Comparison of ENCODE assay signal across 8 mouse cellular contexts in the genomic region with DNA sequence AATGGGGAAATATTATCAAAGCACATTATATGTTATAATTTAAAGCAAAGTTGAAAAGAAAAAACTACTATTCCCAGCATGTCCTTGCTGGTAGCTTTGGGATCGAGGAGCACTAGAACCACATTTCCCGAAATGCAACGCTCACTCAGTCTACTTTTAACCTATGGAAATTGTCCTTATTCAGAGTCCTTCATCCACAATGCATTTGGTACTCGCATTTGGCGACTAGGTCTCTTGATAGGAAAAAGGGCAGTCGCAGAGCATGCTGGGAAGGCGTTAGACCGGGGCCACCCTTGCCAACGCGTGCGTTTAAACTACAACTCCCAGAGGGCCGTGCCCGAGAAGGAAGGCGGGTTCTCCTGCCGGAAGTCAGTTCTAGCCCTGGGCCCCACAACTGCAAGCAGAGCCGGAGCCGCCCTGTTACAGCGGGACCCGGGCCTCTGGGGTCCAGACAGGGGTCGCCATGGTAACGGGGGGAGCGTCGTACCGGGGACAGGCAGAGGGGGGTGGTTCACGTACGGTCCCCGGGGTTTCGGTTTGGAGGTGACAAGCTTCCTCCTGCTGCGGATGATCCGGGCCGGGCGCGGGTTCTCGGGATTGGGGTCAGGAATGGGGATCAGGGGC. TPM values are rescaled to one million over a fixed set of nuclear protein-coding genes. Genes with fewer than 3 reads are reported as not detected.
DNase-seq lines count a peak whose midpoint lies in the region; ATAC-seq and TF ChIP-seq lines count a peak whose summit lies in the region.

A gene (plus strand): TSS at position 338 of the 624 bp plus-strand sequence.

- H3K4me1 ChIP-seq in bone marrow macrophage, adult 2 months (ENCODE audit: control insufficient read depth, insufficient read depth, low read length), result peaks cover 14% of the 10 kb centered on the region
- peaks cover 6% of the 10 kb centered on the region; the same call in 1 of the 2 replicates for H3K4me1 ChIP-seq in embryonic fibroblast, embryonic 13.5 days (ENCODE audit: control insufficient read depth, insufficient read depth, low read length)
- H3K4me1 ChIP-seq in kidney, embryonic 14.5 days (ENCODE audit: control insufficient read depth, insufficient read depth, low read length), result peaks cover 8% of the 10 kb centered on the region
- peaks cover 11% of the 10 kb centered on the region for H3K4me1 ChIP-seq in limb, embryonic 15.5 days

- H3K36me3 ChIP-seq in kidney, embryonic 14.5 days (ENCODE audit: control insufficient read depth, insufficient read depth, low read length), result peaks cover 2% of the 10 kb centered on the region; the same call in 1 of the 2 replicates
- H3K36me3 ChIP-seq in limb, embryonic 15.5 days, result peaks cover 13% of the 10 kb centered on the region

- peak within 1 kb of the TSS; percentile 85 for H3K9ac ChIP-seq in kidney, embryonic 14.5 days (ENCODE audit: low read depth, low read length)
- peak within 1 kb of the TSS; percentile 89 for H3K9ac ChIP-seq in limb, embryonic 15.5 days

- peak within 1 kb of the TSS; percentile 92 for H3K4me3 ChIP-seq in bone marrow macrophage, adult 2 months (ENCODE audit: insufficient read depth, low read length)
- H3K4me3 ChIP-seq in embryonic fibroblast, embryonic 13.5 days (ENCODE audit: insufficient read depth, low read length), result peak within 1 kb of the TSS; percentile 97
- peak within 1 kb of the TSS; percentile 94 for H3K4me3 ChIP-seq in kidney, embryonic 14.5 days (ENCODE audit: low read length)
- H3K4me3 ChIP-seq in limb, embryonic 15.5 days, result peak within 1 kb of the TSS; percentile 88

- peak; percentile 97 for ATAC-seq in kidney, embryonic 14.5 days (ENCODE audit: low FRiP score, low TSS enrichment)
- ATAC-seq in limb, embryonic 15.5 days (ENCODE audit: insufficient number of reproducible peaks, low FRiP score, low TSS enrichment, low read depth), result peak; percentile 94

- WGBS in kidney, embryonic 14.5 days, result under 1% methylated on average over 34 of the region's 34 CpGs
- under 1% methylated on average over 34 of the region's 34 CpGs for WGBS in limb, embryonic 15.5 days

- peak; percentile 97 for DNase-seq in A20 (ENCODE audit: low read depth, low spot score)
- peak; percentile 97 to 98 for DNase-seq in heart, adult 9 months (ENCODE audit: low spot score in 2 of 2)
- peak; percentile 85 to 89 for DNase-seq in monocyte, adult 2 months (ENCODE audit: low read depth in 1 of 2, low spot score in 2 of 2)
- DNase-seq in spleen, postnatal 36 days (ENCODE audit: low spot score in 2 of 2), result peak; percentile 96 to 97

- H3K27ac ChIP-seq in bone marrow macrophage, adult 2 months (ENCODE audit: insufficient read depth, low read depth, low read length), result peak within 1 kb of the TSS; percentile 72
- no peak within 1 kb of the TSS for H3K27ac ChIP-seq in embryonic fibroblast, embryonic 13.5 days (ENCODE audit: insufficient read depth, low read length)
- H3K27ac ChIP-seq in kidney, embryonic 14.5 days (ENCODE audit: low read depth, low read length), result no peak within 1 kb of the TSS
- peak within 1 kb of the TSS; percentile 67 for H3K27ac ChIP-seq in limb, embryonic 15.5 days

- H3K9me3 ChIP-seq in kidney, embryonic 14.5 days (ENCODE audit: control insufficient read depth, low read length), result no peaks in the 10 kb centered on the region
- no peaks in the 10 kb centered on the region for H3K9me3 ChIP-seq in limb, embryonic 15.5 days

- TF ChIP-seq POLR2A in bone marrow macrophage, adult 2 months (IDR thresholded peaks at IDR 0.05; ENCODE audit: borderline replicate concordance, low read depth, low read length), result 0 out of 2 replicates have a peak, but pooled peaks have one; percentile 61
- TF ChIP-seq POLR2A in embryonic fibroblast, embryonic 13.5 days (IDR thresholded peaks at IDR 0.05; ENCODE audit: low read depth, low read length), result peak; percentile 67

- H3K27me3 ChIP-seq in kidney, embryonic 14.5 days (ENCODE audit: control insufficient read depth, insufficient read depth, low read length), result no peaks in the 10 kb centered on the region
- no peaks in the 10 kb centered on the region for H3K27me3 ChIP-seq in limb, embryonic 15.5 days

- TF ChIP-seq CTCF in bone marrow macrophage, adult 2 months (IDR thresholded peaks at IDR 0.05; ENCODE audit: low read depth, low read length), result no peak
- TF ChIP-seq CTCF in embryonic fibroblast, embryonic 13.5 days (IDR thresholded peaks at IDR 0.05; ENCODE audit: borderline replicate concordance, insufficient read depth, low read length), result no peak

- peak within 1 kb of the TSS; percentile 86 for H3K4me2 ChIP-seq in kidney, embryonic 14.5 days (replicated peaks; ENCODE audit: low read depth, low read length)
- H3K4me2 ChIP-seq in limb, embryonic 15.5 days, result peak within 1 kb of the TSS; percentile 77

RNA-seq across cellular contexts. Expression of the gene that starts here (rescaled TPM):
- 286 and 287 TPM in 2 replicates for polyA plus RNA-seq in bone marrow macrophage, adult 2 months (2012; ENCODE audit: insufficient read depth, insufficient read length, missing spikeins)
- polyA plus RNA-seq in embryonic fibroblast, embryonic 13.5 days (2011; ENCODE audit: insufficient read length, low read depth, missing spikeins), result 118 and 124 TPM in 2 replicates
- 270 and 336 TPM in 2 replicates for polyA plus RNA-seq in kidney, embryonic 14.5 days (2014; fragmentation: Nextera tagmentation; extraction: Ambion mirVana)
- 253 and 283 TPM in 2 replicates for polyA plus RNA-seq in limb, embryonic 15.5 days (2015; fragmentation: Nextera tagmentation; extraction: Ambion mirVana)

Comparison
In these comparisons a context has a peak if more than half of its experiments do, and no peak if none do; other contexts are left out.
1. H3K27ac ChIP-seq: peak in bone marrow macrophage, adult 2 months (single experiment) and limb, embryonic 15.5 days (single experiment); none in embryonic fibroblast, embryonic 13.5 days (single experiment) and kidney, embryonic 14.5 days (single experiment).
2. Peak in every context shown above with its lines, with median percentiles within 50 percentile points of each other: DNase-seq and H3K4me3 ChIP-seq.